Mouse (Mus musculus): Measurements from ENCODE around the gene Fli1. TPM values are rescaled to one million over a fixed set of nuclear protein-coding genes. Genes with fewer than 3 reads are reported as not detected.
A peak's percentile ranks its signal among the peaks of the same experiment; 100 is the strongest.

Gene Fli1
- polyA plus RNA-seq, 1 experiment from 2014 or later, result 6.9 TPM

- peak overlapping the region; percentile 50 for H3K27ac ChIP-seq (ENCODE audit: low read length)
- H3K36me3 ChIP-seq (ENCODE audit: control insufficient read depth, insufficient read depth), result no peaks in the 10 kb centered on the region
- no peaks in the 10 kb centered on the region for H3K9me3 ChIP-seq (replicated peaks; ENCODE audit: control insufficient read depth, low read length)
- ATAC-seq (ENCODE audit: low read depth), result no peak
- peaks cover 19% of the 10 kb centered on the region for H3K4me1 ChIP-seq (ENCODE audit: control insufficient read depth, low read depth, low read length)
- H3K4me2 ChIP-seq (ENCODE audit: low read depth, low read length), result no peak overlapping the region
- no peaks in the 10 kb centered on the region for H3K27me3 ChIP-seq (ENCODE audit: control insufficient read depth, insufficient read depth, low read depth, low read length)
- H3K4me3 ChIP-seq (ENCODE audit: low read depth, low read length), result no peak overlapping the region
- 28% methylated on average over 7 of the region's 7 CpGs for WGBS (ENCODE audit: insufficient replicate concordance)
- H3K9ac ChIP-seq (ENCODE audit: low read depth, low read length), result no peak overlapping the region
These were observed 32.0 kb downstream of the Fli1 start for GRCm38 (mm10) chr9:32510454-32511263.

GRCm38 (mm10) chr9:32509706-32510156 lies 32.9 kb downstream of the Fli1 start:
- no peaks in the 10 kb centered on the region for H3K36me3 ChIP-seq (ENCODE audit: control insufficient read depth, insufficient read depth)
- no peaks in the 10 kb centered on the region for H3K27me3 ChIP-seq (ENCODE audit: control insufficient read depth, insufficient read depth, low read depth, low read length)
- H3K4me3 ChIP-seq (ENCODE audit: low read depth, low read length), result no peak overlapping the region
- H3K9me3 ChIP-seq (replicated peaks; ENCODE audit: control insufficient read depth, low read length), result no peaks in the 10 kb centered on the region
- no peak overlapping the region for H3K9ac ChIP-seq (ENCODE audit: low read depth, low read length)
- peaks cover 19% of the 10 kb centered on the region for H3K4me1 ChIP-seq (ENCODE audit: control insufficient read depth, low read depth, low read length)
- peak overlapping the region; percentile 68 for H3K27ac ChIP-seq (ENCODE audit: low read length)
- no peak overlapping the region for H3K4me2 ChIP-seq (ENCODE audit: low read depth, low read length)
- 9% methylated on average over 7 of the region's 7 CpGs for WGBS (ENCODE audit: insufficient replicate concordance)
- 0 out of 2 replicates have a peak, but pooled peaks have one; percentile 19 for ATAC-seq (ENCODE audit: low read depth)

GRCm38 (mm10) chr9:32508648-32509047 lies 34.0 kb downstream of the Fli1 start:
- peak overlapping the region; percentile 68 for H3K27ac ChIP-seq (ENCODE audit: low read length)

GRCm38 (mm10) chr9:32508118-32508517 lies 34.5 kb downstream of the Fli1 start:
- 33% methylated on average over 8 of the region's 8 CpGs for WGBS (ENCODE audit: insufficient replicate concordance)
- H3K27ac ChIP-seq (ENCODE audit: low read length), result peak overlapping the region; percentile 67
- peaks cover 14% of the 10 kb centered on the region for H3K4me1 ChIP-seq (ENCODE audit: control insufficient read depth, low read depth, low read length)

More at GRCm38 (mm10) chr9:32508648-32509047, 34.0 kb downstream of the Fli1 start:
- Histone ChIP-seq H3K4me2 (ENCODE audit: low read depth, low read length) (peak overlapping the region; percentile 20; the same call in 1 of the 2 replicates), H3K4me3 (ENCODE audit: low read depth, low read length) (no peak overlapping the region), H3K27me3 (ENCODE audit: control insufficient read depth, insufficient read depth, low read depth, low read length) (no peaks in the 10 kb centered on the region), H3K4me1 (ENCODE audit: control insufficient read depth, low read depth, low read length) (peaks cover 14% of the 10 kb centered on the region), H3K9me3 (replicated peaks; ENCODE audit: control insufficient read depth, low read length) (no peaks in the 10 kb centered on the region), H3K36me3 (ENCODE audit: control insufficient read depth, insufficient read depth) (no peaks in the 10 kb centered on the region), H3K9ac (ENCODE audit: low read depth, low read length) (no peak overlapping the region)
- 20% methylated on average over 2 of the region's 2 CpGs for WGBS (ENCODE audit: insufficient replicate concordance)
- peak; percentile 55; the same call in 1 of the 2 replicates for ATAC-seq (ENCODE audit: low read depth)

GRCm38 (mm10) chr9:32506866-32507861 lies 35.5 kb downstream of the Fli1 start:
- WGBS (ENCODE audit: insufficient replicate concordance), result 38% methylated on average over 15 of the region's 15 CpGs
- peak overlapping the region; percentile 67 for H3K27ac ChIP-seq (ENCODE audit: low read length)
- ATAC-seq (ENCODE audit: low read depth), result no peak
- no peak overlapping the region for H3K9ac ChIP-seq (ENCODE audit: low read depth, low read length)
- no peak overlapping the region for H3K4me3 ChIP-seq (ENCODE audit: low read depth, low read length)
- H3K9me3 ChIP-seq (replicated peaks; ENCODE audit: control insufficient read depth, low read length), result no peaks in the 10 kb centered on the region
- no peaks in the 10 kb centered on the region for H3K36me3 ChIP-seq (ENCODE audit: control insufficient read depth, insufficient read depth)
- no peaks in the 10 kb centered on the region for H3K27me3 ChIP-seq (ENCODE audit: control insufficient read depth, insufficient read depth, low read depth, low read length)
- peaks cover 14% of the 10 kb centered on the region for H3K4me1 ChIP-seq (ENCODE audit: control insufficient read depth, low read depth, low read length)
- H3K4me2 ChIP-seq (ENCODE audit: low read depth, low read length), result no peak overlapping the region

More at GRCm38 (mm10) chr9:32508118-32508517, 34.5 kb downstream of the Fli1 start:
- no peak overlapping the region for H3K4me3 ChIP-seq (ENCODE audit: low read depth, low read length)
- H3K36me3 ChIP-seq (ENCODE audit: control insufficient read depth, insufficient read depth), result no peaks in the 10 kb centered on the region
- no peaks in the 10 kb centered on the region for H3K27me3 ChIP-seq (ENCODE audit: control insufficient read depth, insufficient read depth, low read depth, low read length)
- no peak overlapping the region for H3K9ac ChIP-seq (ENCODE audit: low read depth, low read length)
- no peaks in the 10 kb centered on the region for H3K9me3 ChIP-seq (replicated peaks; ENCODE audit: control insufficient read depth, low read length)
- peak overlapping the region; percentile 20 for H3K4me2 ChIP-seq (ENCODE audit: low read depth, low read length)
- no peak for ATAC-seq (ENCODE audit: low read depth)

GRCm38 (mm10) chr9:32506161-32506560 lies 36.5 kb downstream of the Fli1 start:
- no peak overlapping the region for H3K4me3 ChIP-seq (ENCODE audit: low read depth, low read length)
- WGBS (ENCODE audit: insufficient replicate concordance), result 10% methylated on average over 8 of the region's 8 CpGs
- no peak overlapping the region; the same call in 1 of the 2 replicates for H3K27ac ChIP-seq (ENCODE audit: low read length)
- H3K9me3 ChIP-seq (replicated peaks; ENCODE audit: control insufficient read depth, low read length), result no peaks in the 10 kb centered on the region
- no peaks in the 10 kb centered on the region for H3K36me3 ChIP-seq (ENCODE audit: control insufficient read depth, insufficient read depth)
- no peak for ATAC-seq (ENCODE audit: low read depth)
- no peaks in the 10 kb centered on the region for H3K27me3 ChIP-seq (ENCODE audit: control insufficient read depth, insufficient read depth, low read depth, low read length)
- H3K9ac ChIP-seq (ENCODE audit: low read depth, low read length), result no peak overlapping the region
- no peak overlapping the region for H3K4me2 ChIP-seq (ENCODE audit: low read depth, low read length)
- peaks cover 10% of the 10 kb centered on the region for H3K4me1 ChIP-seq (ENCODE audit: control insufficient read depth, low read depth, low read length)

- H3K27me3 ChIP-seq (ENCODE audit: control insufficient read depth, insufficient read depth, low read depth, low read length), result no peaks in the 10 kb centered on the region
- H3K36me3 ChIP-seq (ENCODE audit: control insufficient read depth, insufficient read depth), result no peaks in the 10 kb centered on the region
- H3K9ac ChIP-seq (ENCODE audit: low read depth, low read length), result no peak overlapping the region
- no peaks in the 10 kb centered on the region for H3K9me3 ChIP-seq (replicated peaks; ENCODE audit: control insufficient read depth, low read length)
- H3K4me3 ChIP-seq (ENCODE audit: low read depth, low read length), result no peak overlapping the region
- H3K4me2 ChIP-seq (ENCODE audit: low read depth, low read length), result no peak overlapping the region
- no peak overlapping the region; the same call in 1 of the 2 replicates for H3K27ac ChIP-seq (ENCODE audit: low read length)
- 54% methylated on average over 7 of the region's 7 CpGs for WGBS (ENCODE audit: insufficient replicate concordance)
- H3K4me1 ChIP-seq (ENCODE audit: control insufficient read depth, low read depth, low read length), result peaks cover 10% of the 10 kb centered on the region
- no peak for ATAC-seq (ENCODE audit: low read depth)
These were observed 37.1 kb downstream of the Fli1 start for GRCm38 (mm10) chr9:32505460-32506075.

GRCm38 (mm10) chr9:32503995-32504451 lies 38.6 kb downstream of the Fli1 start:
- WGBS (ENCODE audit: insufficient replicate concordance), result 41% methylated on average over 11 of the region's 11 CpGs

More at GRCm38 (mm10) chr9:32503995-32504451, 38.6 kb downstream of the Fli1 start:
- H3K36me3 ChIP-seq (ENCODE audit: control insufficient read depth, insufficient read depth), result no peaks in the 10 kb centered on the region
- H3K4me2 ChIP-seq (ENCODE audit: low read depth, low read length), result no peak overlapping the region
- H3K4me3 ChIP-seq (ENCODE audit: low read depth, low read length), result no peak overlapping the region
- peak; percentile 41; the same call in 1 of the 2 replicates for ATAC-seq (ENCODE audit: low read depth)
- H3K27me3 ChIP-seq (ENCODE audit: control insufficient read depth, insufficient read depth, low read depth, low read length), result no peaks in the 10 kb centered on the region
- H3K27ac ChIP-seq (ENCODE audit: low read length), result 0 out of 2 replicates have a peak overlapping the region, but pooled peaks have one; percentile 20
- H3K9ac ChIP-seq (ENCODE audit: low read depth, low read length), result no peak overlapping the region
- H3K4me1 ChIP-seq (ENCODE audit: control insufficient read depth, low read depth, low read length), result peaks cover 10% of the 10 kb centered on the region
- no peaks in the 10 kb centered on the region for H3K9me3 ChIP-seq (replicated peaks; ENCODE audit: control insufficient read depth, low read length)
